Mouse (Mus musculus): Measurements from ENCODE around the gene Heatr9. TPM values are rescaled to one million over a fixed set of nuclear protein-coding genes. Genes with fewer than 3 reads are reported as not detected.

The Heatr9 gene
- total and polyA plus RNA-seq, 2 experiments from 2014 or later, result not detected

DNA sequence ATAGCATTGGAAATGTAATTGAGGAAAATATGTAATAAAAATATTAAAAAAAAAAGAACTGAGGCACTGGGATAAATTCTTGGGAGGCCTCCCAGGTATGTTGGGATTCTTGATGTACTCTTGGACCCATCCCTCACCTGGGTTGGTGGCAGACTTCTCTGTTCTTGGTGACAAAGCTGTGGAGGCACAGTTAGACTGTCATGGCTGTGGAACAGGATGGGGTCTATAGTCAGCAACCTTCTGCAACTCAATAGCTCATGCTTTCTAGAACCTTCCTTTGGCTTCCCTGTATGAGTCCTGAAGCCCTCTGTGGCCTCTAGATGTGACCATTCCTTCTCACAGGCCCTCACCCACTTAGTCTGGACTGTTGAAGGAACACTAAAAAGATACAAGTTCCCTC, 44.6 kb upstream of the Heatr9 start:
- Histone ChIP-seq H3K4me1 (ENCODE audit: control insufficient read depth, insufficient read depth) (no peaks in the 10 kb centered on the region), H3K9ac (replicated peaks; ENCODE audit: low read depth, low read length) (no peak overlapping the region), H3K9me3 (replicated peaks; ENCODE audit: control insufficient read depth, low read length) (no peaks in the 10 kb centered on the region), H3K27me3 (ENCODE audit: control insufficient read depth, insufficient read depth, low read length) (no peaks in the 10 kb centered on the region), H3K4me2 (ENCODE audit: low read depth, low read length) (no peak overlapping the region), H3K4me3 (ENCODE audit: low read depth, low read length) (no peak overlapping the region), H3K27ac (ENCODE audit: low read depth) (no peak overlapping the region), H3K36me3 (replicated peaks; ENCODE audit: control insufficient read depth, insufficient read depth, low read length) (no peaks in the 10 kb centered on the region)
- TF ChIP-seq CTCF (IDR thresholded peaks at IDR 0.05; ENCODE audit: low read depth) (no peak), EP300 (IDR thresholded peaks at IDR 0.05; ENCODE audit: low read depth) (no peak)
- ATAC-seq (ENCODE audit: insufficient read depth, low read depth) (no peak), DNase-seq (ENCODE audit: low spot score) (no peak)

DNA sequence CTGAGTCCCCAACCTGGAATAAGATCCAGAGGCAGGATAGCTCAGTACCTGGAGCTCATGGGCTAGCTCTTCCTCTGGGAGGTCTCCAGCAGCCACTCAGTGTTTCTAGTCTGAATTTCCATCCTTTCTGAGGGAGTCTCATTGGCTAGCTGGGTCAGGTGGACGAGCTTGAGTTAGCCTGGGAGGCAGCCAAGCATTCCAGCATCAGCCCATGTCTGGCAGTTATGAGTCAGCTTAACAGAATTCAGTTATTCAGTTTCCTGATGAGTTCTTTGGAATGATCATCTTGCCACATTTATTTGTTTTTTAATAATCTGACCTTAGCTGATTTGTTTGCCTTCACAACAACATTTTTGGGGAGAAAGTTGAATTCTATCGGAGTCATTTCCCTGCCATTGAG, 41.8 kb upstream of the Heatr9 start:
- Histone ChIP-seq H3K4me2 (ENCODE audit: low read depth, low read length) (no peak overlapping the region), H3K9ac (replicated peaks; ENCODE audit: low read depth, low read length) (no peak overlapping the region), H3K4me3 (ENCODE audit: low read depth, low read length) (no peak overlapping the region), H3K4me1 (ENCODE audit: control insufficient read depth, insufficient read depth) (no peaks in the 10 kb centered on the region), H3K9me3 (replicated peaks; ENCODE audit: control insufficient read depth, low read length) (no peaks in the 10 kb centered on the region), H3K27me3 (ENCODE audit: control insufficient read depth, insufficient read depth, low read length) (no peaks in the 10 kb centered on the region), H3K27ac (ENCODE audit: low read depth) (no peak overlapping the region), H3K36me3 (replicated peaks; ENCODE audit: control insufficient read depth, insufficient read depth, low read length) (no peaks in the 10 kb centered on the region)
- 50% methylated on average over 2 of the region's 2 CpGs for WGBS
- TF ChIP-seq CTCF (IDR thresholded peaks at IDR 0.05; ENCODE audit: low read depth) (no peak), EP300 (IDR thresholded peaks at IDR 0.05; ENCODE audit: low read depth) (no peak)
- DNase-seq (ENCODE audit: low spot score) (peak; percentile 66), ATAC-seq (ENCODE audit: insufficient read depth, low read depth) (no peak)

DNA sequence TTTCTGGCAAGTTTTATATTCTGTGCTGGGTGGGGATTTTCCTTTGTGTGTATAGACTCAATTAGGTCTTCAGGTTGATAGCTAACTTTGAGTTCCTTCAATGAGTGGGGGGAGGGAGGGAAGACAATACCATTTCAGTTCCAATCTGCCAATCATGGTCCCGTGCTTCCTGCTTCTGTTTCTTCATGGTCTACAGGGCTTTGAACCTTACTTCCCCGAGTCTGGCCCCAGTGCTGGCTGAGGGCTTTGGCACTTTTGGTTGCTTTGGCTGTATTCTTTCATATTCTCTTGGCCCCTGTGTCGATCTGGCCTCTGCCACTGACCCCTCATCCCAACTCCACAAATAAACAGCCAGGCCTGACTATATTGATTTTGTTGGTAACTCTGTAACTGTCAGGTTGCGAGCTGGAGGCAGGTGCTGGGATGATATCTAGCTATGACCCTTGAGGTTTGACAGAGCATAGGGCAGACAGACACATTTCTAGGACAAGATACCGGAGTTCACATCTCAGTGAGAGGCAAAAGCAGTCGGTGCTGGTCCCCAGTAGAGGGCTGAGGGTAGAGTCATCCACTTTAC, 40.4 kb upstream of the Heatr9 start:
- DNase-seq (ENCODE audit: low spot score) (no peak), ATAC-seq (ENCODE audit: insufficient read depth, low read depth) (no peak)
- no peak for TF ChIP-seq EP300 (IDR thresholded peaks at IDR 0.05; ENCODE audit: low read depth)
- TF ChIP-seq CTCF (IDR thresholded peaks at IDR 0.05; ENCODE audit: low read depth), result no peak
- Histone ChIP-seq H3K9ac (replicated peaks; ENCODE audit: low read depth, low read length) (no peak overlapping the region), H3K9me3 (replicated peaks; ENCODE audit: control insufficient read depth, low read length) (no peaks in the 10 kb centered on the region), H3K27ac (ENCODE audit: low read depth) (no peak overlapping the region), H3K27me3 (ENCODE audit: control insufficient read depth, insufficient read depth, low read length) (no peaks in the 10 kb centered on the region), H3K4me3 (ENCODE audit: low read depth, low read length) (no peak overlapping the region), H3K36me3 (replicated peaks; ENCODE audit: control insufficient read depth, insufficient read depth, low read length) (no peaks in the 10 kb centered on the region), H3K4me1 (ENCODE audit: control insufficient read depth, insufficient read depth) (no peaks in the 10 kb centered on the region), H3K4me2 (ENCODE audit: low read depth, low read length) (no peak overlapping the region)
- WGBS, result 63% methylated on average over 6 of the region's 6 CpGs

DNA sequence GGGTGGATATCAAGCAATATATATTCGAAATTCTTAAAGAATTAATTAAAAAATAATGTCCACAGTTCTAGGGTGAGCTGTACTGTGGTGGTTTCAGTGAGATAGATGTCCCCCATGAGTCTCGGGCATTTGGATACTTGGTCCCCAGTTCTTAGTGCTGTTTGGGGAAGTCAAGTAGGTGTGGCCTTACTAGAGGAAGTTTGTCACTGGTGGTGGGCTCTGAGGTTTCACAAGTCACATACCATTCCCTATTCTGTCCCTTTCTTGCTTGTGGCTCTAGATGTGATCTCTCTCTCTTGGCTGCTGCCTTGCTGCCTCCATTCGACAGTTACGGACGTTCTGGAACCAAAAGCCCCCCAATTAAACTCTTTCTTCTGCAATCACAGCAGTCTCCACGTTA, 38.4 kb upstream of the Heatr9 start:
- no peak overlapping the region for H3K4me2 ChIP-seq (ENCODE audit: low read depth, low read length)
- H3K4me1 ChIP-seq (ENCODE audit: control insufficient read depth, insufficient read depth), result no peaks in the 10 kb centered on the region
- ATAC-seq (ENCODE audit: insufficient read depth, low read depth) (no peak), DNase-seq (ENCODE audit: low spot score) (no peak)
- no peak overlapping the region for H3K27ac ChIP-seq (ENCODE audit: low read depth)
- no peaks in the 10 kb centered on the region for H3K9me3 ChIP-seq (replicated peaks; ENCODE audit: control insufficient read depth, low read length)
- H3K27me3 ChIP-seq (ENCODE audit: control insufficient read depth, insufficient read depth, low read length), result no peaks in the 10 kb centered on the region
- TF ChIP-seq CTCF (IDR thresholded peaks at IDR 0.05; ENCODE audit: low read depth) (no peak), EP300 (IDR thresholded peaks at IDR 0.05; ENCODE audit: low read depth) (no peak)
- H3K4me3 ChIP-seq (ENCODE audit: low read depth, low read length), result no peak overlapping the region
- H3K36me3 ChIP-seq (replicated peaks; ENCODE audit: control insufficient read depth, insufficient read depth, low read length), result no peaks in the 10 kb centered on the region
- H3K9ac ChIP-seq (replicated peaks; ENCODE audit: low read depth, low read length), result no peak overlapping the region
- 65% methylated on average over 6 of the region's 6 CpGs for WGBS

DNA sequence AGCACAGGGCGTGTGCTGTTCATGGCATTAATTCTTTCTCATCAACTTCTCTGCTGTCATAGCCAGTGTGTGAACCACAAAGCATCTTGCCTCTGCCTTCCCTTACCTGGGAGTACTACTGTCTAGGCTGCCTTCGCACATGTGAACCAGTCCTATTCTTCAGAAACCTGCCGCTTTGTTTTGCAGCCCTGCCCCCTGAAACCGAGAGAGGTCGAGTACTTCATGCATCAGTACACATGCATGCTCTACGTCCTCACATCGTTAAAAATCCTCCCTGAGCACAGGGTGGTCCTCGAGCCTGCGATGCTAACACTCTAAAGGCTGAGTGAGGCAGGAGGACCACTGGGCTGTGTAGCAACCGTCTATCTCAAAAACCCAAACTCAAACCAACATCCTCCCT, 35.1 kb upstream of the Heatr9 start:
- 75% methylated on average over 10 of the region's 10 CpGs for WGBS
- H3K4me3 ChIP-seq (ENCODE audit: low read depth, low read length), result no peak overlapping the region
- H3K36me3 ChIP-seq (replicated peaks; ENCODE audit: control insufficient read depth, insufficient read depth, low read length), result no peaks in the 10 kb centered on the region
- ATAC-seq (ENCODE audit: insufficient read depth, low read depth), result no peak
- no peaks in the 10 kb centered on the region for H3K4me1 ChIP-seq (ENCODE audit: control insufficient read depth, insufficient read depth)
- H3K9me3 ChIP-seq (replicated peaks; ENCODE audit: control insufficient read depth, low read length), result no peaks in the 10 kb centered on the region
- TF ChIP-seq CTCF (IDR thresholded peaks at IDR 0.05; ENCODE audit: low read depth) (no peak), EP300 (IDR thresholded peaks at IDR 0.05; ENCODE audit: low read depth) (no peak)
- no peaks in the 10 kb centered on the region for H3K27me3 ChIP-seq (ENCODE audit: control insufficient read depth, insufficient read depth, low read length)
- H3K27ac ChIP-seq (ENCODE audit: low read depth), result no peak overlapping the region
- DNase-seq (ENCODE audit: low spot score), result no peak
- H3K4me2 ChIP-seq (ENCODE audit: low read depth, low read length), result no peak overlapping the region
- no peak overlapping the region for H3K9ac ChIP-seq (replicated peaks; ENCODE audit: low read depth, low read length)

DNA sequence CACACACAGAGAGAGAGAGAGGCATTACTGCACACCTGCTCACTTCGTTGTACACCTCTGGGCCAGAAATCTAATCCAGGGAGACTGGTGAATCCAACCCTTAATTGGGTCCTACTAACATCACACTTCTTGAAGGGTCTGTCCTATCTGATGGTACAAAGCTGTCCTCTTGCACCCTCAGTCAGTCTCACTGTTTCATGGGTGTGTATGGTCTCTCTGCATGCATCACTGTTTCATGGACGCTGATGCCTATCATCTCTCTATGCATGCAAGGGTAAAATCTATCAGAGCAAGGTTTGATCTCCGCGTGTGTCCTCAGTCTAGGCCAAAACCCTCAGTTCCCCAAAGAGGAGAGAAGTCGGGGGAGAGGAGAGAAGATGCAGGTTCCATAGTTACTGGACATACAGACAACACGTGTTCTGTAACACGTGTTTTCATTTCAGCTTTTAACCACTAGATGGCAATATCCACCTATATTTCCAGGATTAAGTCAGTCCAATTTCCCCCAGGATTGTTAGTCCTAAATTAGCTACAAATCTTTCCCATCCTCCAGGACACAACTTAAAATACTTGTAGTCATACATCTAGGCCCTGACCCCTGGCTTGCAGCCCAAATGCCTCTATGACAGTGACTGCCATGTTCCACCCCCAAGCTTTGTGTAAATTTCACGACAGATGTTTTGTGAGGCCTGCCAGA, 34.3 kb upstream of the Heatr9 start:
- DNase-seq (ENCODE audit: low spot score) (peak; percentile 85), ATAC-seq (ENCODE audit: insufficient read depth, low read depth) (peak; percentile 77)
- Histone ChIP-seq H3K27ac (ENCODE audit: low read depth) (no peak overlapping the region), H3K4me2 (ENCODE audit: low read depth, low read length) (no peak overlapping the region), H3K9ac (replicated peaks; ENCODE audit: low read depth, low read length) (no peak overlapping the region), H3K27me3 (ENCODE audit: control insufficient read depth, insufficient read depth, low read length) (no peaks in the 10 kb centered on the region), H3K9me3 (replicated peaks; ENCODE audit: control insufficient read depth, low read length) (no peaks in the 10 kb centered on the region), H3K36me3 (replicated peaks; ENCODE audit: control insufficient read depth, insufficient read depth, low read length) (no peaks in the 10 kb centered on the region), H3K4me1 (ENCODE audit: control insufficient read depth, insufficient read depth) (no peaks in the 10 kb centered on the region), H3K4me3 (ENCODE audit: low read depth, low read length) (no peak overlapping the region)
- TF ChIP-seq CTCF (IDR thresholded peaks at IDR 0.05; ENCODE audit: low read depth) (peak; percentile 81), EP300 (IDR thresholded peaks at IDR 0.05; ENCODE audit: low read depth) (no peak)
- WGBS, result 28% methylated on average over 8 of the region's 8 CpGs

Data from heart, postnatal 0 days (tissue).